Mouse (Mus musculus) neutrophil, adult 65 days (primary cell): ENCODE measurements around the gene Slc8a2. TPM values are rescaled to one million over a fixed set of nuclear protein-coding genes. Genes with fewer than 3 reads are reported as not detected.

Source experiments
- total RNA-seq: library from RNA; stranded (reverse); gene quantifications from 2 replicates; pipeline ENCODE4 v1.2.4, GENCODE M21; 2023

Slc8a2 gene
- total RNA-seq = 0.13 and 0.14 TPM in 2 replicates

GRCm38 (mm10) chr7:16129421-16129845, at the start of gene Slc8a2:
Gene Slc8a2 (plus strand): TSS chr7:16129826.

GRCm38 (mm10) chr7:16098021-16099017, 31.3 kb upstream of the Slc8a2 start, which contains the start of gene Napa:
Gene Napa (plus strand): TSS chr7:16098458.

GRCm38 (mm10) chr7:16119569-16120261, 9.9 kb upstream of the Slc8a2 start, which contains the start of gene Kptn:
Gene Kptn (plus strand): TSS chr7:16119895.

GRCm38 (mm10) chr7:16174597-16175541, 45.2 kb downstream of the Slc8a2 start, which contains the start of gene Meis3:
Gene Meis3 (plus strand): TSS chr7:16175090.

Other genes with a start within 250 kb of the Slc8a2 start
- not detected in 2 replicates for gene Crx, start 249.9 kb upstream of the Slc8a2 start, total RNA-seq
- gene Crxos, start 247.2 kb upstream of the Slc8a2 start, total RNA-seq = not detected in 2 replicates
- 15.2 and 15.5 TPM in 2 replicates for gene Selenow, start 207.4 kb upstream of the Slc8a2 start, total RNA-seq
- 148 and 177 TPM in 2 replicates for gene Nop53, start 183.8 kb upstream of the Slc8a2 start, total RNA-seq
- 0.14 TPM in 1 of 2 replicates, not detected in the other for gene Ehd2, start 162.3 kb upstream of the Slc8a2 start, total RNA-seq
- 28.1 and 31.4 TPM in 2 replicates for gene Bicra, start 81.9 kb upstream of the Slc8a2 start, total RNA-seq
- gene Zfp541, start 68.0 kb upstream of the Slc8a2 start, total RNA-seq = 0.50 and 0.66 TPM in 2 replicates
- gene Napa, start 31.4 kb upstream of the Slc8a2 start, total RNA-seq = 246 and 292 TPM in 2 replicates
- 14.9 and 15.4 TPM in 2 replicates for gene Kptn, start 9.9 kb upstream of the Slc8a2 start, total RNA-seq
- 0.66 TPM in 1 of 2 replicates, not detected in the other for gene Meis3, start 45.3 kb downstream of the Slc8a2 start, total RNA-seq
- 17.9 and 21.1 TPM in 2 replicates for gene Dhx34, start 92.2 kb downstream of the Slc8a2 start, total RNA-seq
- gene C5ar2, start 114.3 kb downstream of the Slc8a2 start, total RNA-seq = 25.9 and 27.4 TPM in 2 replicates
- gene C5ar1, start 129.7 kb downstream of the Slc8a2 start, total RNA-seq = 567 and 627 TPM in 2 replicates
- gene Inafm1, start 143.8 kb downstream of the Slc8a2 start, total RNA-seq = 12.8 and 16.8 TPM in 2 replicates
- gene Ccdc9, start 157.0 kb downstream of the Slc8a2 start, total RNA-seq = 232 and 320 TPM in 2 replicates
- 31.3 and 38.9 TPM in 2 replicates for gene Bbc3, start 178.6 kb downstream of the Slc8a2 start, total RNA-seq